Mouse (Mus musculus): Measurements from ENCODE around the gene Lama4.

- TF ChIP-seq CTCF (IDR thresholded peaks at IDR 0.05), result no peak
- TF ChIP-seq POLR2A (IDR thresholded peaks at IDR 0.05; ENCODE audit: insufficient read depth, low read depth, low read length), result no peak
- no peak for TF ChIP-seq EP300 (IDR thresholded peaks at IDR 0.05; ENCODE audit: insufficient read depth, low read depth, low read length)
Observed at GRCm38 (mm10) chr10:38916027-38916617, 49.2 kb upstream of the Lama4 start.

All from heart, adult 2 months (tissue).